Mouse (Mus musculus) retina, postnatal 7 days (tissue): ENCODE results near the gene Rdh16f2.
"Not testable (repeated sequence)": the region's sequence is repeated elsewhere in the genome, so short reads cannot be mapped to it uniquely, and the experiment has no call there.

Source experiments
- DNase-seq: peaks from one replicate; pipeline ENCODE4 v3.0.0-alpha.2; 2012; ENCODE audit warnings: low read depth, low spot score

Gene Rdh16f2

GRCm38 (mm10) chr10:127866232-127866631, at the start of gene Rdh16f2:
Rdh16f2 (plus strand) TSS chr10:127866474.
- no peak for DNase-seq

- DNase-seq = not testable (repeated sequence)
Observed at GRCm38 (mm10) chr10:127817268-127817910, 48.9 kb upstream of the Rdh16f2 start.

DNA sequence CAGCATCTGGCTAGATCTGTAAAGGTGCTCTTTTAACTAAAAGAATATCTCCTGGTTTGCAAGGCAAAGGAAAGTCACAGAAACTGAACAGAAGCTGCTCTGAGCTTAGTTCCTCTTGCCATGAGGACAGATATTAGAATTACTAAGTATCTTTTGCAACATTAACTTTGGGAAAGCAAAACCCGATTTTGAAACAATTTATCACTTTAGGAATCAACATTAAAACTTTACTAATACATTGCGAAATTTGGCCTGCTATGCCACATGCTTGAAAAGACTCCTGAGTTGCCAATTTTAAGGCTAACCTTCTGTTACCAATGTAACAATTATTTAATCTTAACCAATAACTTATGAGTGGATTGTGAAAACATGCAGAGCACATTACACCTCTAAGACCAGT, 44.5 kb upstream of the Rdh16f2 start:
- not testable (repeated sequence) for DNase-seq

DNA sequence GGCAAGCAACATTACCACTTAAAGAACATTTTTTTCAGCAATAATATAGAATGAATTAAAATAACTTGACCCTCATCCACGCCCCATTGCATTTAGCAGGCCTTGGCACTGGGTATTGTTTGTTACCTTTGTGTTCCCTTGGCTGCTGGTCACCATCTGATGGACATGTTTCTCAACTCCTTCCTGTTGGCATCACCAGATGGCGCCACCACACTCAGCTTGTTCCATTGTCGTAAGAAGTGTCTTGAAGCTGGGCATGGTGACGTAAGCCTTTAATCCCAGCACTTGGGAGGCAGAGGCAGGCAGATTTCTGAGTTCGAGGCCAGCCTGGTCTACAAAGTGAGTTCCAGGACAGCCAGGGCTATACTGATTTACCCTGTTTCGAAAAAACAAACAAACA, 40.9 kb upstream of the Rdh16f2 start:
- DNase-seq = no peak

GRCm38 (mm10) chr10:127829121-127829520, 37.2 kb upstream of the Rdh16f2 start:
- no peak for DNase-seq

DNA sequence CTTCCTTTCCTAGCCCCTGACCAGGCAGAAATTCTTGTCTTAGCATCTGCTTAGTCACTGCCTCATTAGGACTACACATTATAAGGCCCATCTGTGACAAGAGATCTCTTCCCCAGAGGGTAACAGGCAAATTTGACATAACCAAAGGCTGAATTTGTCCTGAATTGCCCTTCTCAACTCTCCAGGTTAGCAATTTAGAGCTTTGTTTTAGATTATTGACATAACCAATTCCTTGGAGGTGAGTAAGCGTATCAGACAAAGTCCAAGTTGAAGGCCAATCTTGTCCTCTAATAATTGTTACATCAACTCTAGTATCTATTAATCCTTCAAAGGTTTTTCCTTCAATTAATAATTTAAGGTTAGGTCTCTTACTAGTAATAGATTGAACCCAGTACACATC, 32.1 kb upstream of the Rdh16f2 start:
- not testable (repeated sequence) for DNase-seq

DNA sequence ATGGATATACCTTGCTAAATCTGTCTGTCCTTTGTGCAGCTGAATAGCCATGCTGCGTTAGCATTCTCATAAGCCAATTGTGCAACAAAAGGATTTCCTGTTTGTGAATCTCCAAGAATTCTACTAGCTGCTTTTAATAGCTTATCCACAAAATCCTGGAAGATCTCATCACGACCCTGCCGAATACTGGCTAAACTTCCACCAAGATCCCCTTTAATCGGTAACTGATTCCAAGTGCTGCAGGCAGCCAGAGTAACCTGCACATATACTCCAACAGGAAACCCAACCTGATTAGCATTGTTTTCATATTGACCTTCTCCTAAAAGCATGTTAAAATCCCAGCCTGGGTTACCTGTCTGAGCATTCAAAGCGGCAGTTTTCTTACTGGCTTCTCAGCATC, 31.0 kb upstream of the Rdh16f2 start:
- no peak for DNase-seq

GRCm38 (mm10) chr10:127837793-127838192, 28.5 kb upstream of the Rdh16f2 start:
- DNase-seq = not testable (repeated sequence)

DNA sequence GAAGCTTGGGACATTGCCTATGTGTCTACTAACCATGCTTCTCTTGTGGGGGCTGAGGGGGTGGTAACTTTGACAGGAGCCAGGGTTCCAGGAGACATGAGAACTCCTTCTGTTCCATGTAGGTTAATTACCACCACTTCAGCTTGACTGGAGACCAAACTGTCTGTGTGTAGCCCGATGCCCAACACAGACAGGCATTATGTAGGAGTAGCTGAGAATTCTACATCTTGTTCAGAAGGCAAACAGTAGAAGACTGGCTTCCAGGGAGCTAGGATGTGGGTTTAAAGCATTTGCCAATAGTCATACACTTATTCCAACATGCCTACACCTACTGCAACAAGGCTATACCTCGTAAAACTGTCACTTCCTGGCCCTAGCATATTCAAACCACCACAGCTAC, 27.7 kb upstream of the Rdh16f2 start:
- DNase-seq = no peak

DNA sequence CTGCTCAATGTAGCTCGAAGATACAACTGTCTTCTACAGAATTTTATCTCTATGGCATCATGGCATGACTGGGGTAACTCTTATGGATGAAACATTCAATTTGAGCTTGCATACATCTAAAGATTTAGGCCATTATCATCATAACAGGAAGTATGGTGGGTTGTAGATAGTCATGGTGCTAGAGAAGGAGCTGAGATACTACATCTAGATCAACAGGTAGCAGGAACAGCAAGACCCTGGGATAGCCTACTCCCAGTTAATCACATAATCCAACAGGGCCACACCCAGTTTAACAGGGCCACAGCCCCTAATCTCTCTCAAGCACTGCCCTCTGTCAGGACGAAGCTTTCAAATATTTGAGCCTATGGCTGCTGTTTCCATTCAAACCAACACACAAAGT, 25.5 kb upstream of the Rdh16f2 start:
- no peak for DNase-seq

DNA sequence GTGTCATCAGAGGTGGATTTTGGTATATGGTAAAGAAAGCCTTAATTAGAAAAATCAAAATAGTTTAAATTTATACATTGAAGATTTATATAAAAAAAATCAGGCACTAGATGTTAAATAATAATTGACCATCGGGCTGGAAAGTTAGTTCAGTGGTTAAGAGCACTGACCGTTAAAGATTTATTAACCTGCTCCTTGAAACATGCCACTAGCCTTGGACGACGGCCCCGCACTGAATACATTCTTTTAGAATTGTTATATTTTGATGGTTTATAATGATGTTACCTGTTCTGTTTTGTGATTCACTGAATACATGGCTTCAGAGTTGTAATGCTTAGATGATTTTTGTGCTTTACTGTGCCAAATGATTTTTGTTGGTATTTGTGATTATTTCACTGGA, 20.3 kb upstream of the Rdh16f2 start:
- not testable (repeated sequence) for DNase-seq

- DNase-seq = no peak
Observed at GRCm38 (mm10) chr10:127848089-127848488, 18.2 kb upstream of the Rdh16f2 start.

DNA sequence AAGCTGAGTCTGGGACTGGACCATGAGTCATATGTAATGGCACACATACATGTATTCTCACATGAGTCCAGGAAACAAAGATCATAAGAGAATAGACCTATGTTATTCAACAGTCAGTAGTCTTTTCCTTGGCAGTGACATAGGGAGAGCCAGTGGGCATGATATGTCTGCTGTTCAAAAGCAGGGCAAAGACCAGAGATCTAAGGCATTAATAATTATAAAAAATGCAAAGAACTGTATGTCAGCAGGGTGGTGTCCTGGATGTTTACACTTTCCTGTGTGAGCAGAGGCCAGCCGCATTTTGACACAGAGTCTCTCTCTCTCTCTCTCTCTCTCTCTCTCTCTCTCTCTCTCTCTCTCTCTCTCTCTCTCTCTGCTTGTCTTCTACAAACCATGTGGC, 16.6 kb upstream of the Rdh16f2 start, which contains the start of gene Rdh19:
TSS of gene Rdh19 (plus strand) at position 301 of the 400 bp plus-strand sequence.
- DNase-seq = no peak

- DNase-seq = no peak
Observed at GRCm38 (mm10) chr10:127856376-127856775, 9.9 kb upstream of the Rdh16f2 start.

DNA sequence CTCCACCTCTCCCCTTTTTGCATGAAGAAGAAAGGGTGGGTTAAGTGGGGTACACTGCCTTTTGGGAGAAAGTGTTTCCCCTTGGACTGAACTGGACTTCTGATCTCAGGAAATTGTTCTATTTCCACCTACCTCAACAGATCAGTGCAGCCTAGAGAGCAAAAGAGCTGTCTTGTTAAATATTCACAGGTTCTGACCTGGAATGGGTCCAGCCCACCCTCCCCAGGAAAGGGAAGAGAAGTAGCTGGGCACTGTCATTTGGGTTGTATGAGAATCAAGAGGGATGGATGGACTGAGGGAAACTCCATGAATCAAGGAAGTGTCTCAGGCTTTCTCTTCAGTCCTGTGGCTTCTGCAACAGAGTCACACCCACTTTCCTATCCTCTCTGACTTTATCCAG, 1.3 kb upstream of the Rdh16f2 start:
- no peak for DNase-seq

DNA sequence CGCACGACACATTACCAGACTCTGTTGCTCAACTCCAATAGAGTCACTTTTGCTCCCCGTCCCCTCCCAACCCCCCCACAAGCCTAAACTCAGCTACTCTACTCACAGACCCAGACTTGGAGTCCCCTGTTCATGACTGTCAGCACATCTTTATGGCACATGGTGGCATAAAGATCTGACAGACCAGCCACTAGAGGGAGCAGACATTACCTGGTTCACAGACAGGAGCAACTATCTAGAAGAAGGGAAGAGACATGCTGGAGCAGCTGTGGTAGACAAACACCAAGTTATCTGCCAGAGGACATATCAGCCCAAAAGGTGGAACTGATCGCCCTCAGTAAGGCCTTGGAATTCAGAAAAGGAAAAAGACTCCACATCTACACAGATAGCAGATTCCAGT, 6.2 kb downstream of the Rdh16f2 start:
- no peak for DNase-seq

- DNase-seq = no peak
Observed at GRCm38 (mm10) chr10:127877681-127878080, 11.4 kb downstream of the Rdh16f2 start.

- DNase-seq = no peak
Observed at GRCm38 (mm10) chr10:127878262-127879057, 12.2 kb downstream of the Rdh16f2 start.

- DNase-seq = no peak
Observed at GRCm38 (mm10) chr10:127879155-127879688, 12.9 kb downstream of the Rdh16f2 start.

GRCm38 (mm10) chr10:127881041-127881440, 14.8 kb downstream of the Rdh16f2 start:
- DNase-seq = no peak

DNA sequence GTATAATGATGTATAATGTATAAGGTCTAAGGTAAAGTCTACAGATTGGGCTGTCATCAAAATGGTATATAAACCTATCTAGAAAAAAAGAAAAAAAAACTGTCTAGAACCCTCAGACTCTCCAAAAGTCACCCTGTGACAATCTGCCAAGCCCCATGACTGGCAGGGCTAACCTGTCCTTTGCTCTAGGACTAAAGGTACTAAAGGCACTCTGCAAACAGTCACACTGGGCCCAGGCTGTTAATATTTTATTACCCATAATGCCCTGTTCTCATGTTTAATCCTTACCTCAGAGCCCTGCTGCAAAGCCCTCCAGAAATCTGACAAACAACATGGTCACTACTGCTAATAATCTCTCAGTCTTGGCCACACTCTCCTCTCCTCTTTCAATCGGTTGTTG, 20.3 kb downstream of the Rdh16f2 start:
- no peak for DNase-seq

DNA sequence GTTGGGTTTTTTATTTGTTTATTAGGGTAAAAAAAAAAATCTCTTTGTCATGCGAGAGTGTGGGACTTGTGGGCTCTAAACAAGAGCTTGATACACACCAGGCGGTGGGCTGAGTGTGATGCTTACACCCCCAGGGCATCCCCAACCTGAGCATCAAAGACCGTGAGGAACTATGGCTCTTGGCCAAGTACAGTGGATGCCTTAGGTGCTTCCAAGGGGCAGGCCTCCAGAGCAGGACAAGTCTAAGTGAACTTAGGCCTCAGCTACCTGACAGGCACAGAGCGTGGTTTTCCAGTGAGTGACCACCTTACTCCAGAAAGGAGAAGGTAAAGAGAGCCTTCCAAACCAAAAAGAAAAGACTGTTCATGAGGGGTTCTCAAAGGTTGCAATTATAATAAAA, 20.7 kb downstream of the Rdh16f2 start:
- no peak for DNase-seq

- no peak for DNase-seq
Observed at GRCm38 (mm10) chr10:127888605-127889004, 22.3 kb downstream of the Rdh16f2 start, which contains the start of gene Rdh7. Rdh7 (minus strand) TSS chr10:127888817.
